Mouse (Mus musculus): ENCODE measurements around the gene Trim66.

GRCm38 (mm10) chr7:109523741-109524441 is 16.0 kb upstream of the Trim66 start:
- TF ChIP-seq CTCF (IDR thresholded peaks at IDR 0.05; ENCODE audit: extremely low read depth, insufficient read depth, insufficient read length, insufficient replicate concordance) (no peak), POLR2A (IDR thresholded peaks at IDR 0.05; ENCODE audit: low read depth, low read length) (no peak)
